Mouse (Mus musculus) urinary bladder, postnatal 4 days (tissue): ENCODE measurements at regions not wholly inside any gene's neighbourhood (a gene's known extent, or its start where the extent isn't known, plus 50 kb on each side); places are given as distances from the start of the nearest gene placed in this dataset.

Experiments used
- DNase-seq, 2 experiments: peaks; one replicate each; pipeline ENCODE4 v3.0.0; 2021 to 2022; ENCODE audit warnings: low spot score in 2 of 2

- DNase-seq = no peak
Observed at GRCm38 (mm10) chr1:57032407-57032806, 54.0 kb upstream of the Satb2 start.

- DNase-seq = no peak
Observed at GRCm38 (mm10) chr1:57033244-57033643, 54.8 kb upstream of the Satb2 start.

GRCm38 (mm10) chr1:57034411-57034810 lies 56.0 kb upstream of the Satb2 start:
- DNase-seq = no peak

- DNase-seq = no peak
Observed at GRCm38 (mm10) chr1:57036382-57036781, 57.9 kb upstream of the Satb2 start.

- no peak for DNase-seq
Observed at GRCm38 (mm10) chr1:57040201-57040600, 61.8 kb upstream of the Satb2 start.

- no peak for DNase-seq
Observed at GRCm38 (mm10) chr1:57041578-57041977, 63.1 kb upstream of the Satb2 start.

- DNase-seq = no peak
Observed at GRCm38 (mm10) chr1:57053836-57054235, 75.4 kb upstream of the Satb2 start.

- DNase-seq = no peak
Observed at GRCm38 (mm10) chr1:57055976-57056375, 77.5 kb upstream of the Satb2 start.

- DNase-seq = no peak
Observed at GRCm38 (mm10) chr1:57059216-57059615, 80.8 kb upstream of the Satb2 start.

- DNase-seq = no peak
Observed at GRCm38 (mm10) chr1:57075221-57075620, 96.8 kb upstream of the Satb2 start.

- no peak for DNase-seq
Observed at GRCm38 (mm10) chr1:57076696-57077095, 98.2 kb upstream of the Satb2 start.

GRCm38 (mm10) chr1:57080306-57080705 lies 101.9 kb upstream of the Satb2 start:
- no peak for DNase-seq

GRCm38 (mm10) chr1:57083134-57083533 lies 104.7 kb upstream of the Satb2 start:
- DNase-seq = no peak

- no peak for DNase-seq
Observed at GRCm38 (mm10) chr1:57083540-57084083, 105.2 kb upstream of the Satb2 start.

GRCm38 (mm10) chr1:57095361-57096247 lies 117.2 kb upstream of the Satb2 start:
- peak in 1 of 2 experiments; percentile 26 for DNase-seq

- no peak for DNase-seq
Observed at GRCm38 (mm10) chr1:57096248-57096600, 117.8 kb upstream of the Satb2 start.

GRCm38 (mm10) chr1:57096740-57097139 lies 118.3 kb upstream of the Satb2 start:
- DNase-seq = no peak

GRCm38 (mm10) chr1:57100614-57101013 lies 122.2 kb upstream of the Satb2 start:
- no peak for DNase-seq

GRCm38 (mm10) chr1:57107308-57107707 lies 128.9 kb upstream of the Satb2 start:
- DNase-seq = no peak

GRCm38 (mm10) chr1:57120678-57121077 lies 142.2 kb upstream of the Satb2 start:
- no peak for DNase-seq

GRCm38 (mm10) chr1:57144181-57144580 lies 165.7 kb upstream of the Satb2 start:
- no peak for DNase-seq

- no peak for DNase-seq
Observed at GRCm38 (mm10) chr1:57155869-57156268, 177.4 kb upstream of the Satb2 start.

- no peak for DNase-seq
Observed at GRCm38 (mm10) chr1:57164443-57164842, 186.0 kb upstream of the Satb2 start.
